7 mouse cellular contexts compared by ENCODE assay signal in genomic region chr16:20958905-20959304, GRCm38 (mm10).
DNase-seq lines count a peak whose midpoint lies in the region; ATAC-seq and TF ChIP-seq lines count a peak whose summit lies in the region.

No protein-coding gene starts in this region.

- no peaks in the 10 kb centered on the region for H3K9me3 ChIP-seq in forebrain, postnatal 0 days (ENCODE audit: low read length)

- no peak overlapping the region for H3K27ac ChIP-seq in forebrain, postnatal 0 days (ENCODE audit: low read depth, low read length)

- no peak for TF ChIP-seq CTCF in brain, embryonic 14.5 days (IDR thresholded peaks at IDR 0.05; ENCODE audit: borderline replicate concordance, extremely low read depth, insufficient read depth, insufficient read length)
- no peak for TF ChIP-seq CTCF in forebrain, postnatal 0 days (IDR thresholded peaks at IDR 0.05; ENCODE audit: low read depth)

- H3K36me3 ChIP-seq in forebrain, postnatal 0 days (ENCODE audit: insufficient read depth), result no peaks in the 10 kb centered on the region

- H3K27me3 ChIP-seq in forebrain, postnatal 0 days (ENCODE audit: insufficient read depth, low read length), result no peaks in the 10 kb centered on the region

- no peak overlapping the region for H3K9ac ChIP-seq in forebrain, postnatal 0 days

- WGBS in forebrain, postnatal 0 days, result 24% methylated on average over 10 of the region's 10 CpGs

- no peak for TF ChIP-seq POLR2A in brain, embryonic 14.5 days (IDR thresholded peaks at IDR 0.05; ENCODE audit: borderline replicate concordance, extremely low read depth, insufficient read depth, insufficient read length, poor library complexity, severe bottlenecking)

- no peak overlapping the region for H3K4me3 ChIP-seq in forebrain, postnatal 0 days (ENCODE audit: low read depth, low read length)

- peak; percentile 9 to 42 for DNase-seq in left cerebral cortex, postnatal 10 days (ENCODE audit: extremely low spot score in 1 of 2, low spot score in 2 of 2)
- no peak for DNase-seq in left cerebral cortex, adult 18-20 months (ENCODE audit: low spot score in 2 of 2)
- DNase-seq in brain, embryonic 14.5 days (ENCODE audit: low read depth), result peak; percentile 88
- peak; percentile 39 for DNase-seq in forebrain, postnatal 0 days
- DNase-seq in lung, postnatal 14 days, result peak; percentile 20
- DNase-seq in testis, postnatal 10 days (ENCODE audit: low spot score), result no peak

- no peaks in the 10 kb centered on the region for H3K4me1 ChIP-seq in forebrain, postnatal 0 days (ENCODE audit: insufficient read depth)

- intact Hi-C loops in left cerebral cortex, postnatal 10 days (cut with DNase I), result no loop called here

- H3K4me2 ChIP-seq in forebrain, postnatal 0 days (ENCODE audit: low read depth), result peak overlapping the region; percentile 40

- ATAC-seq in forebrain, postnatal 0 days, result peak; percentile 73
- no peak for ATAC-seq in megakaryocyte-erythroid progenitor cell, adult 5-6 weeks (replicated peaks; ENCODE audit: low FRiP score, low TSS enrichment, poor library complexity, severe bottlenecking)

Comparison
In these comparisons a context has a peak if more than half of its experiments do, and no peak if none do; other contexts are left out.
1. DNase-seq: peak in left cerebral cortex, postnatal 10 days (2 of 2), brain, embryonic 14.5 days (single experiment), forebrain, postnatal 0 days (single experiment) and lung, postnatal 14 days (single experiment); none in left cerebral cortex, adult 18-20 months (0 of 2) and testis, postnatal 10 days (single experiment).